Mouse (Mus musculus) CH12.LX (cell line): ENCODE data around the gene Zkscan14. TPM values are rescaled to one million over a fixed set of nuclear protein-coding genes. Genes with fewer than 3 reads are reported as not detected.

ENCODE experiments used
- DNase-seq: peaks from one replicate; pipeline ENCODE4 v3.0.0-alpha.2; 2013; ENCODE audit errors: extremely low read depth
- H3K27ac ChIP-seq: 2 replicates; pipeline ENCODE4 v1.5.1; 2012; ENCODE audit warnings: low read depth, mild to moderate bottlenecking, control low read depth, moderate library complexity; ENCODE audit not compliant: insufficient read depth
- H3K27me3 ChIP-seq: replicated peaks from 2 replicates; pipeline ENCODE3; 2012; ENCODE audit warnings: inconsistent platforms
- H3K36me3 ChIP-seq, 2 experiments: replicated peaks in 1 of 2; 2 replicates each; pipeline versions ENCODE3 to v1.6.1; 2012; ENCODE audit warnings: inconsistent platforms in 1 of 2, low read length in 1 of 2, mild to moderate bottlenecking in 1 of 2, mixed read lengths in 1 of 2, moderate library complexity in 1 of 2; ENCODE audit not compliant: control insufficient read depth in 1 of 2, insufficient read depth in 1 of 2
- H3K4me1 ChIP-seq, 2 experiments: 2 replicates each; pipeline ENCODE4 v1.6.1; 2012; ENCODE audit warnings: inconsistent platforms in 1 of 2, moderate library complexity in 1 of 2; ENCODE audit not compliant: insufficient read depth in 2 of 2, control insufficient read depth in 1 of 2
- H3K4me2 ChIP-seq: 2 replicates; pipeline ENCODE4 v1.6.1; 2012; ENCODE audit warnings: low read depth, mild to moderate bottlenecking, control low read depth; ENCODE audit not compliant: poor library complexity, insufficient read depth, severe bottlenecking
- H3K4me3 ChIP-seq, 3 experiments: fragments of 150-350 bp in 1 of 3; sonication (generic) in 1 of 3; replicated peaks in 1 of 3; 2 replicates each; pipeline versions ENCODE3 to v1.5.1; 2011 to 2012; ENCODE audit warnings: low read depth in 2 of 3, low read length in 2 of 3, mild to moderate bottlenecking in 2 of 3, moderate library complexity in 2 of 3, control low read depth in 1 of 3, improper control_type of control experiment in 1 of 3, inconsistent platforms in 1 of 3, mixed read lengths in 1 of 3; ENCODE audit not compliant: poor library complexity in 1 of 3
- H3K79me2 ChIP-seq: replicated peaks from 2 replicates; pipeline ENCODE4 v1.6.1; 2012; ENCODE audit warnings: mild to moderate bottlenecking, moderate library complexity; ENCODE audit not compliant: control insufficient read depth, poor library complexity, insufficient read depth, severe bottlenecking; ENCODE audit errors: extremely low read depth
- H3K9ac ChIP-seq: 2 replicates; pipeline ENCODE4 v1.6.1; 2012; ENCODE audit warnings: low read depth, mild to moderate bottlenecking, control low read depth, moderate library complexity; ENCODE audit not compliant: insufficient read depth
- H3K9me3 ChIP-seq: replicated peaks from 2 replicates; pipeline ENCODE3; 2012; ENCODE audit warnings: low read length, inconsistent platforms, mixed read lengths
- CHD1 ChIP-seq: IDR thresholded peaks from 2 replicates; pipeline ENCODE4 v1.6.1; 2012; ENCODE audit warnings: low read depth, low read length, improper control_type of control experiment, inconsistent platforms
- E2F4 ChIP-seq: IDR thresholded peaks from 2 replicates; pipeline ENCODE4 v1.6.1; 2011; ENCODE audit warnings: low read depth, low read length, improper control_type of control experiment; ENCODE audit not compliant: insufficient replicate concordance
- JUND ChIP-seq: conservative IDR thresholded peaks from 2 replicates; pipeline ENCODE4 v1.6.1; 2011; ENCODE audit warnings: low read depth, low read length, improper control_type of control experiment
- KAT2A ChIP-seq: IDR thresholded peaks from 2 replicates; pipeline ENCODE4 v1.6.1; 2012; ENCODE audit warnings: low read length, improper control_type of control experiment, inconsistent platforms; ENCODE audit not compliant: insufficient replicate concordance
- MAZ ChIP-seq: IDR thresholded peaks from 2 replicates; pipeline ENCODE4 v1.6.1; 2012; ENCODE audit warnings: low read depth, mild to moderate bottlenecking, inconsistent platforms, low read length, improper control_type of control experiment, moderate library complexity
- NELFE ChIP-seq: IDR thresholded peaks from 2 replicates; pipeline ENCODE4 v1.6.1; 2011; ENCODE audit warnings: low read depth, low read length, improper control_type of control experiment
- PAX5 ChIP-seq: IDR thresholded peaks from 2 replicates; pipeline ENCODE4 v1.6.1; 2012; ENCODE audit warnings: low read length, inconsistent platforms, mixed read lengths
- POLR2A ChIP-seq: IDR thresholded peaks from 2 replicates; pipeline ENCODE4 v1.6.1; 2011; ENCODE audit warnings: low read depth, mild to moderate bottlenecking, improper control_type of control experiment, low read length
- RAD21 ChIP-seq: IDR thresholded peaks from 2 replicates; pipeline ENCODE4 v1.6.1; 2011; ENCODE audit warnings: low read depth, mild to moderate bottlenecking, low read length, improper control_type of control experiment, moderate library complexity
- RCOR1 ChIP-seq: conservative IDR thresholded peaks from 2 replicates; pipeline ENCODE4 v1.6.1; 2012; ENCODE audit warnings: low read depth, mild to moderate bottlenecking, inconsistent platforms, low read length, improper control_type of control experiment
- TBP ChIP-seq: conservative IDR thresholded peaks from 2 replicates; pipeline ENCODE4 v1.6.1; 2011; ENCODE audit warnings: low read depth, low read length, improper control_type of control experiment
- ZC3H11A ChIP-seq: IDR thresholded peaks from 2 replicates; pipeline ENCODE4 v1.6.1; 2012; ENCODE audit warnings: low read depth, mild to moderate bottlenecking, inconsistent platforms, low read length, improper control_type of control experiment
- ZKSCAN1 ChIP-seq: IDR thresholded peaks from 2 replicates; pipeline ENCODE4 v1.6.1; 2012; ENCODE audit warnings: low read depth, inconsistent platforms, low read length, improper control_type of control experiment, borderline replicate concordance
- dilution Hi-C: fragments of 300-500 bp; cut with MboI; formaldehyde crosslinking; loops from 2 replicates; pipeline ENCODE4 v1.14.3; 2020; ENCODE audit warnings: low sequenced_read_pairs; ENCODE audit not compliant: extremely low pct_unique_long_range_greater_than_20kb, extremely low pct_ligation_motif_present
- in situ Hi-C: fragments of 300-500 bp; cut with MboI; formaldehyde crosslinking; loops from 3 replicates; pipeline ENCODE4 v1.14.3; 2019; ENCODE audit warnings: low sequenced_read_pairs, low pct_ligation_motif_present, low pct_unique_long_range_greater_than_20kb, mixed read lengths
- polyA plus RNA-seq: library from polyadenylated mRNA; unstranded; fragments of >175 nt; gene quantifications from 2 replicates; pipeline ENCODE4 v1.2.1, GENCODE M21; 2012; ENCODE audit warnings: low read depth; ENCODE audit not compliant: insufficient read length
- total RNA-seq, 2 experiments: library from RNA; depleted of rRNA; stranded (reverse); fragments of 300-350 nt in 1 of 2; fragments of >200 nt in 1 of 2; gene quantifications; 2 replicates each; pipeline ENCODE4 v1.2.3; 2012 to 2014

Gene Zkscan14
- total and polyA plus RNA-seq, 3 experiments: 10.1 to 12.1 (median 10.7) TPM

- H3K9me3 ChIP-seq: no peaks in the 10 kb centered on the region
- TF ChIP-seq PAX5: no peak
- no peak for TF ChIP-seq KAT2A
- no peak for TF ChIP-seq RCOR1
- no peak for TF ChIP-seq CHD1
- TF ChIP-seq POLR2A: no peak
- TF ChIP-seq RAD21: no peak
- TF ChIP-seq ZKSCAN1: no peak
- TF ChIP-seq NELFE: no peak
- TF ChIP-seq ZC3H11A: no peak
- no peak for TF ChIP-seq MAZ
- TF ChIP-seq JUND: no peak
- TF ChIP-seq E2F4: no peak
- no peak for TF ChIP-seq TBP
- TF ChIP-seq, all 38 proteins: peak for 0
- Histone ChIP-seq H3K9ac (no peak overlapping the region), H3K4me2 (no peak overlapping the region), H3K36me3 (peaks cover 86 to 97% of the 10 kb centered on the region in 2 experiments), H3K4me1 (peaks cover 0 to 16% of the 10 kb centered on the region in 2 experiments; a peak in 1 of 4 replicates), H3K27me3 (no peaks in the 10 kb centered on the region), H3K4me3 (no peak overlapping the region), H3K79me2 (peaks cover 6% of the 10 kb centered on the region), H3K27ac (no peak overlapping the region)
- no peak for DNase-seq
- in situ Hi-C loops (no loop called here), dilution Hi-C loops (no loop called here)
These were observed 53.9 kb downstream of the Zkscan14 start for GRCm38 (mm10) chr5:145147748-145148147.

Other genes starting within 250 kb of the Zkscan14 start
- gene Smurf1, start 236.0 kb downstream of the Zkscan14 start, total RNA-seq (2012; rRNA removed): 4.1 and 4.3 TPM in 2 replicates
- 2.9 and 3.1 TPM in 2 replicates for gene Smurf1, start 236.0 kb downstream of the Zkscan14 start, total RNA-seq (2014; rRNA removed)
- gene Smurf1, start 236.0 kb downstream of the Zkscan14 start, polyA plus RNA-seq: 6.6 and 7.2 TPM in 2 replicates
- gene Gm4871, start 169.1 kb downstream of the Zkscan14 start, total RNA-seq (2012; rRNA removed): not detected in 2 replicates
- not detected in 2 replicates for gene Gm4871, start 169.1 kb downstream of the Zkscan14 start, total RNA-seq (2014; rRNA removed)
- gene Gm4871, start 169.1 kb downstream of the Zkscan14 start, polyA plus RNA-seq: not detected in 2 replicates
- not detected in 2 replicates for gene 1700018F24Rik, start 158.9 kb downstream of the Zkscan14 start, total RNA-seq (2012; rRNA removed)
- not detected in 2 replicates for gene 1700018F24Rik, start 158.9 kb downstream of the Zkscan14 start, total RNA-seq (2014; rRNA removed)
- gene 1700018F24Rik, start 158.9 kb downstream of the Zkscan14 start, polyA plus RNA-seq: not detected in 2 replicates
- 57.5 and 59.2 TPM in 2 replicates for gene Arpc1a, start 118.0 kb downstream of the Zkscan14 start, total RNA-seq (2012; rRNA removed)
- 56.5 and 59.5 TPM in 2 replicates for gene Arpc1a, start 118.0 kb downstream of the Zkscan14 start, total RNA-seq (2014; rRNA removed)
- gene Arpc1a, start 118.0 kb downstream of the Zkscan14 start, polyA plus RNA-seq: 68.9 and 83.2 TPM in 2 replicates
- gene Kpna7, start 117.8 kb downstream of the Zkscan14 start, total RNA-seq (2012; rRNA removed): not detected in 2 replicates
- gene Kpna7, start 117.8 kb downstream of the Zkscan14 start, total RNA-seq (2014; rRNA removed): not detected in 2 replicates
- gene Kpna7, start 117.8 kb downstream of the Zkscan14 start, polyA plus RNA-seq: 0.26 TPM in 1 of 2 replicates, not detected in the other
- 516 and 548 TPM in 2 replicates for gene Arpc1b, start 87.7 kb downstream of the Zkscan14 start, total RNA-seq (2012; rRNA removed)
- gene Arpc1b, start 87.7 kb downstream of the Zkscan14 start, total RNA-seq (2014; rRNA removed): 317 and 330 TPM in 2 replicates
- 441 and 472 TPM in 2 replicates for gene Arpc1b, start 87.7 kb downstream of the Zkscan14 start, polyA plus RNA-seq
- 86.7 and 102 TPM in 2 replicates for gene Pdap1, start 61.6 kb downstream of the Zkscan14 start, total RNA-seq (2012; rRNA removed)
- gene Pdap1, start 61.6 kb downstream of the Zkscan14 start, total RNA-seq (2014; rRNA removed): 58.9 and 64.5 TPM in 2 replicates
- gene Pdap1, start 61.6 kb downstream of the Zkscan14 start, polyA plus RNA-seq: 267 and 280 TPM in 2 replicates
- 155 and 209 TPM in 2 replicates for gene Bud31, start 61.5 kb downstream of the Zkscan14 start, total RNA-seq (2012; rRNA removed)
- 282 and 342 TPM in 2 replicates for gene Bud31, start 61.5 kb downstream of the Zkscan14 start, total RNA-seq (2014; rRNA removed)
- gene Bud31, start 61.5 kb downstream of the Zkscan14 start, polyA plus RNA-seq: 211 and 249 TPM in 2 replicates
- gene Ptcd1, start 34.8 kb downstream of the Zkscan14 start, total RNA-seq (2012; rRNA removed): 13.9 and 15.3 TPM in 2 replicates
- gene Ptcd1, start 34.8 kb downstream of the Zkscan14 start, total RNA-seq (2014; rRNA removed): 10.6 and 11.4 TPM in 2 replicates
- gene Ptcd1, start 34.8 kb downstream of the Zkscan14 start, polyA plus RNA-seq: 11.7 and 12.3 TPM in 2 replicates
- gene Cpsf4, start 34.7 kb downstream of the Zkscan14 start, total RNA-seq (2012; rRNA removed): 59.2 and 68.4 TPM in 2 replicates
- 70.7 and 75.2 TPM in 2 replicates for gene Cpsf4, start 34.7 kb downstream of the Zkscan14 start, total RNA-seq (2014; rRNA removed)
- gene Cpsf4, start 34.7 kb downstream of the Zkscan14 start, polyA plus RNA-seq: 54.6 and 56.3 TPM in 2 replicates
- gene Atp5j2, start 9.8 kb downstream of the Zkscan14 start, total RNA-seq (2012; rRNA removed): 440 and 469 TPM in 2 replicates
- 202 and 229 TPM in 2 replicates for gene Atp5j2, start 9.8 kb downstream of the Zkscan14 start, total RNA-seq (2014; rRNA removed)
- gene Atp5j2, start 9.8 kb downstream of the Zkscan14 start, polyA plus RNA-seq: 327 and 397 TPM in 2 replicates
- 5.6 and 6.2 TPM in 2 replicates for gene Zkscan5, start 2.7 kb upstream of the Zkscan14 start, total RNA-seq (2012; rRNA removed)
- 4.7 and 5.0 TPM in 2 replicates for gene Zkscan5, start 2.7 kb upstream of the Zkscan14 start, total RNA-seq (2014; rRNA removed)
- 4.4 and 5.3 TPM in 2 replicates for gene Zkscan5, start 2.7 kb upstream of the Zkscan14 start, polyA plus RNA-seq
- gene Zfp655, start 29.8 kb upstream of the Zkscan14 start, total RNA-seq (2012; rRNA removed): 18.2 and 20.7 TPM in 2 replicates
- gene Zfp655, start 29.8 kb upstream of the Zkscan14 start, total RNA-seq (2014; rRNA removed): 21.9 and 24.6 TPM in 2 replicates
- 18.1 and 18.5 TPM in 2 replicates for gene Zfp655, start 29.8 kb upstream of the Zkscan14 start, polyA plus RNA-seq
- gene Zscan25, start 78.6 kb upstream of the Zkscan14 start, total RNA-seq (2012; rRNA removed): 12.2 and 13.5 TPM in 2 replicates
- 9.8 and 11.8 TPM in 2 replicates for gene Zscan25, start 78.6 kb upstream of the Zkscan14 start, total RNA-seq (2014; rRNA removed)
- gene Zscan25, start 78.6 kb upstream of the Zkscan14 start, polyA plus RNA-seq: 19.5 and 20.1 TPM in 2 replicates
- not detected in 2 replicates for gene Cyp3a57, start 143.4 kb upstream of the Zkscan14 start, total RNA-seq (2012; rRNA removed)
- not detected in 2 replicates for gene Cyp3a57, start 143.4 kb upstream of the Zkscan14 start, total RNA-seq (2014; rRNA removed)
- gene Cyp3a57, start 143.4 kb upstream of the Zkscan14 start, polyA plus RNA-seq: not detected in 2 replicates